20 mouse cellular contexts compared by ENCODE assay signal in genomic region chr16:76001788-76002187, GRCm38 (mm10). TPM values are rescaled to one million over a fixed set of nuclear protein-coding genes. Genes with fewer than 3 reads are reported as not detected.
A peak's percentile ranks its signal among the peaks of the same experiment; 100 is the strongest.
DNase-seq lines count a peak whose midpoint lies in the region; ATAC-seq and TF ChIP-seq lines count a peak whose summit lies in the region.
"Had no signal": no experiment of that assay in that cellular context is flagged by ENCODE, and none has a peak within 500 bp of the region (broad histone marks: within the 10 kb centered on the region; RNA-seq: fewer than 3 reads in every experiment).

No protein-coding gene starts in this region.

- ATAC-seq in forebrain, embryonic 13.5 days = 0 out of 2 replicates have a peak, but pooled peaks have one; percentile 19
- peak; percentile 34; the same call in 1 of the 2 replicates for ATAC-seq in hindbrain, embryonic 16.5 days
- no peak for ATAC-seq in hindbrain, embryonic 12.5 days (ENCODE audit: low FRiP score)
- ATAC-seq in neural tube, embryonic 15.5 days (ENCODE audit: low FRiP score) = peak; percentile 38; the same call in 1 of the 2 replicates
- no peak for ATAC-seq in stomach, postnatal 0 days (ENCODE audit: low FRiP score, low TSS enrichment)
- ATAC-seq: intestine, postnatal 0 days had no signal

- TF ChIP-seq CTCF in stomach, postnatal 0 days (IDR thresholded peaks at IDR 0.05; ENCODE audit: low read depth) = no peak

- H3K36me3 ChIP-seq in forebrain, embryonic 13.5 days (ENCODE audit: poor library complexity, severe bottlenecking) = no peaks in the 10 kb centered on the region
- no peaks in the 10 kb centered on the region for H3K36me3 ChIP-seq in forebrain, embryonic 10.5 days (replicated peaks)
- no peaks in the 10 kb centered on the region for H3K36me3 ChIP-seq in hindbrain, embryonic 16.5 days (ENCODE audit: control insufficient read depth, insufficient read depth, low read length)
- H3K36me3 ChIP-seq in hindbrain, embryonic 12.5 days = no peaks in the 10 kb centered on the region
- H3K36me3 ChIP-seq in neural tube, embryonic 15.5 days = no peaks in the 10 kb centered on the region
- H3K36me3 ChIP-seq in stomach, postnatal 0 days (ENCODE audit: control insufficient read depth, insufficient read depth, low read length) = no peaks in the 10 kb centered on the region
- H3K36me3 ChIP-seq: embryonic facial prominence, embryonic 12.5 days; heart, embryonic 15.5 days; hindbrain, embryonic 10.5 days; hindbrain, embryonic 15.5 days had no signal

- H3K4me3 ChIP-seq in forebrain, embryonic 13.5 days = no peak overlapping the region
- no peak overlapping the region for H3K4me3 ChIP-seq in forebrain, embryonic 10.5 days
- no peak overlapping the region for H3K4me3 ChIP-seq in hindbrain, embryonic 16.5 days (ENCODE audit: low read length)
- no peak overlapping the region for H3K4me3 ChIP-seq in hindbrain, embryonic 12.5 days
- no peak overlapping the region for H3K4me3 ChIP-seq in neural tube, embryonic 15.5 days (replicated peaks)
- no peak overlapping the region for H3K4me3 ChIP-seq in stomach, postnatal 0 days (ENCODE audit: low read depth, low read length)
- H3K4me3 ChIP-seq: embryonic facial prominence, embryonic 12.5 days; heart, embryonic 15.5 days; hindbrain, embryonic 10.5 days; hindbrain, embryonic 15.5 days had no signal

- no peak overlapping the region for H3K4me2 ChIP-seq in forebrain, embryonic 13.5 days
- no peak overlapping the region for H3K4me2 ChIP-seq in hindbrain, embryonic 16.5 days (ENCODE audit: low read length)
- no peak overlapping the region for H3K4me2 ChIP-seq in hindbrain, embryonic 12.5 days (replicated peaks)
- H3K4me2 ChIP-seq in neural tube, embryonic 15.5 days = no peak overlapping the region
- H3K4me2 ChIP-seq in stomach, postnatal 0 days (replicated peaks; ENCODE audit: low read depth) = no peak overlapping the region
- H3K4me2 ChIP-seq: embryonic facial prominence, embryonic 12.5 days; heart, embryonic 11.5 days; heart, embryonic 15.5 days; hindbrain, embryonic 15.5 days had no signal

- no peak overlapping the region for H3K9ac ChIP-seq in forebrain, embryonic 13.5 days
- no peak overlapping the region for H3K9ac ChIP-seq in hindbrain, embryonic 16.5 days (ENCODE audit: low read depth, low read length)
- no peak overlapping the region for H3K9ac ChIP-seq in hindbrain, embryonic 12.5 days
- H3K9ac ChIP-seq in neural tube, embryonic 15.5 days (replicated peaks) = no peak overlapping the region
- H3K9ac ChIP-seq in stomach, postnatal 0 days (ENCODE audit: low read length) = no peak overlapping the region
- H3K9ac ChIP-seq: embryonic facial prominence, embryonic 12.5 days; heart, embryonic 15.5 days; hindbrain, embryonic 15.5 days had no signal

- 54% methylated on average over 6 of the region's 6 CpGs for WGBS in forebrain, embryonic 13.5 days
- 87% methylated on average over 6 of the region's 6 CpGs for WGBS in forebrain, embryonic 10.5 days
- WGBS in hindbrain, embryonic 16.5 days = 65% methylated on average over 6 of the region's 6 CpGs
- 76% methylated on average over 6 of the region's 6 CpGs for WGBS in hindbrain, embryonic 12.5 days
- 37% methylated on average over 6 of the region's 6 CpGs for WGBS in neural tube, embryonic 15.5 days
- WGBS in stomach, postnatal 0 days = 72% methylated on average over 6 of the region's 6 CpGs

- no peaks in the 10 kb centered on the region for H3K27me3 ChIP-seq in forebrain, embryonic 13.5 days
- no peaks in the 10 kb centered on the region for H3K27me3 ChIP-seq in forebrain, embryonic 10.5 days (ENCODE audit: poor library complexity, severe bottlenecking)
- H3K27me3 ChIP-seq in hindbrain, embryonic 16.5 days (replicated peaks; ENCODE audit: control insufficient read depth, insufficient read depth, low read length) = no peaks in the 10 kb centered on the region
- no peaks in the 10 kb centered on the region for H3K27me3 ChIP-seq in hindbrain, embryonic 12.5 days
- no peaks in the 10 kb centered on the region for H3K27me3 ChIP-seq in neural tube, embryonic 15.5 days (replicated peaks)
- no peaks in the 10 kb centered on the region for H3K27me3 ChIP-seq in stomach, postnatal 0 days (ENCODE audit: control insufficient read depth, insufficient read depth, low read length)
- H3K27me3 ChIP-seq: CH12.LX; embryonic facial prominence, embryonic 12.5 days; heart, embryonic 15.5 days; hindbrain, embryonic 15.5 days had no signal

- TF ChIP-seq EP300 in stomach, postnatal 0 days (optimal IDR thresholded peaks at IDR 0.05) = no peak

- DNase-seq in forebrain, embryonic 10.5 days (ENCODE audit: extremely low spot score, low spot score) = no peak
- DNase-seq in MEL-GATA-1-ER (ENCODE audit: extremely low read depth, low read depth) = peak; percentile 27
- DNase-seq in stomach, postnatal 0 days (ENCODE audit: low spot score) = no peak
- DNase-seq in ovary, postnatal 10 days (ENCODE audit: low spot score) = no peak
- DNase-seq: adrenal gland, postnatal 10 days; cerebellum, adult 11-12 months; cerebellum, adult 9-10 months; cerebellum, postnatal 25 days; gastrocnemius, postnatal 10 days had no signal

- H3K9me3 ChIP-seq in forebrain, embryonic 13.5 days (replicated peaks) = no peaks in the 10 kb centered on the region
- no peaks in the 10 kb centered on the region for H3K9me3 ChIP-seq in forebrain, embryonic 10.5 days
- no peaks in the 10 kb centered on the region for H3K9me3 ChIP-seq in hindbrain, embryonic 16.5 days (ENCODE audit: control insufficient read depth, low read length)
- H3K9me3 ChIP-seq in hindbrain, embryonic 12.5 days (replicated peaks) = no peaks in the 10 kb centered on the region
- H3K9me3 ChIP-seq in neural tube, embryonic 15.5 days (replicated peaks) = no peaks in the 10 kb centered on the region
- no peaks in the 10 kb centered on the region for H3K9me3 ChIP-seq in stomach, postnatal 0 days (ENCODE audit: control insufficient read depth, low read length)
- H3K9me3 ChIP-seq: embryonic facial prominence, embryonic 12.5 days; heart, embryonic 15.5 days; hindbrain, embryonic 10.5 days; hindbrain, embryonic 15.5 days had no signal

- no peak overlapping the region for H3K27ac ChIP-seq in forebrain, embryonic 13.5 days
- no peak overlapping the region for H3K27ac ChIP-seq in forebrain, embryonic 10.5 days
- no peak overlapping the region for H3K27ac ChIP-seq in hindbrain, embryonic 16.5 days (ENCODE audit: low read depth, low read length)
- no peak overlapping the region for H3K27ac ChIP-seq in hindbrain, embryonic 12.5 days
- H3K27ac ChIP-seq in neural tube, embryonic 15.5 days (replicated peaks) = no peak overlapping the region
- H3K27ac ChIP-seq in stomach, postnatal 0 days (replicated peaks) = no peak overlapping the region
- H3K27ac ChIP-seq: embryonic facial prominence, embryonic 12.5 days; heart, embryonic 15.5 days; hindbrain, embryonic 10.5 days; hindbrain, embryonic 15.5 days had no signal

- H3K4me1 ChIP-seq in forebrain, embryonic 13.5 days = peaks cover 4% of the 10 kb centered on the region; the same call in 1 of the 2 replicates
- no peaks in the 10 kb centered on the region for H3K4me1 ChIP-seq in forebrain, embryonic 10.5 days
- H3K4me1 ChIP-seq in hindbrain, embryonic 16.5 days (ENCODE audit: control insufficient read depth, insufficient read depth, low read depth, low read length) = no peaks in the 10 kb centered on the region
- no peaks in the 10 kb centered on the region for H3K4me1 ChIP-seq in hindbrain, embryonic 12.5 days
- peaks cover 7% of the 10 kb centered on the region; the same call in 1 of the 2 replicates for H3K4me1 ChIP-seq in neural tube, embryonic 15.5 days
- no peaks in the 10 kb centered on the region for H3K4me1 ChIP-seq in stomach, postnatal 0 days (replicated peaks; ENCODE audit: control insufficient read depth, insufficient read depth)
- H3K4me1 ChIP-seq: embryonic facial prominence, embryonic 12.5 days; heart, embryonic 15.5 days; hindbrain, embryonic 10.5 days had no signal

RNA-seq across cellular contexts. Expression of gene Samsn1, which starts 20.3 kb away (rescaled TPM):
- 0.69 and 1.3 TPM in 2 replicates for polyA plus RNA-seq in forebrain, embryonic 13.5 days (2015; fragmentation: Nextera tagmentation; extraction: Ambion mirVana)
- polyA plus RNA-seq in forebrain, embryonic 10.5 days (2016; fragmentation: Nextera tagmentation; extraction: Ambion mirVana) = 1.7 and 2.1 TPM in 2 replicates
- 1.4 and 1.6 TPM in 2 replicates for polyA plus RNA-seq in hindbrain, embryonic 16.5 days (2015; fragmentation: Nextera tagmentation; extraction: Ambion mirVana)
- polyA plus RNA-seq in hindbrain, embryonic 12.5 days (2016; fragmentation: Nextera tagmentation; extraction: Ambion mirVana) = 1.5 and 1.6 TPM in 2 replicates
- 2.3 and 3.7 TPM in 2 replicates for polyA plus RNA-seq in neural tube, embryonic 15.5 days (2015; fragmentation: Nextera tagmentation; extraction: Ambion mirVana)
- 0.77 and 0.81 TPM in 2 replicates for polyA plus RNA-seq in stomach, postnatal 0 days (2015; fragmentation: Nextera tagmentation; extraction: Ambion mirVana)

Comparison
In these comparisons a context has a peak if more than half of its experiments do, and no peak if none do; other contexts are left out.
1. ATAC-seq: peak in forebrain, embryonic 13.5 days (single experiment), hindbrain, embryonic 16.5 days (single experiment) and neural tube, embryonic 15.5 days (single experiment); none in hindbrain, embryonic 12.5 days (single experiment) and stomach, postnatal 0 days (single experiment).